Mouse (Mus musculus) myocyte (in vitro differentiated cells): ENCODE results near the gene Xxylt1. TPM values are rescaled to one million over a fixed set of nuclear protein-coding genes. Genes with fewer than 3 reads are reported as not detected.

Source experiments
- H3K27me3 ChIP-seq: one replicate; pipeline ENCODE4 v1.6.1; 2011; ENCODE audit not compliant: control insufficient read depth, insufficient read depth, insufficient read length
- H3K36me3 ChIP-seq: one replicate; pipeline ENCODE4 v1.6.1; 2011; ENCODE audit not compliant: control insufficient read depth, insufficient read depth
- H3K4me2 ChIP-seq: one replicate; pipeline ENCODE4 v1.6.1; 2011; ENCODE audit warnings: low read depth, control low read depth
- H3K4me3 ChIP-seq: one replicate; pipeline ENCODE4 v1.5.1; 2011; ENCODE audit warnings: mild to moderate bottlenecking, control low read depth, moderate library complexity
- H3K79me2 ChIP-seq: one replicate; pipeline ENCODE4 v1.6.1; 2011; ENCODE audit not compliant: control insufficient read depth, insufficient read depth
- H3ac ChIP-seq: one replicate; pipeline ENCODE4 v1.6.1; 2011; ENCODE audit not compliant: control insufficient read depth, insufficient read length
- CEBPB ChIP-seq: IDR thresholded peaks from 2 replicates; pipeline ENCODE4 v1.6.1; 2011; ENCODE audit warnings: mild to moderate bottlenecking, moderate library complexity; ENCODE audit not compliant: poor library complexity, insufficient read depth, severe bottlenecking
- E2F4 ChIP-seq: IDR thresholded peaks from one replicate; pipeline ENCODE4 v1.6.1; 2011; ENCODE audit warnings: mild to moderate bottlenecking, control low read depth, moderate library complexity; ENCODE audit not compliant: insufficient read depth
- MAX ChIP-seq: IDR thresholded peaks from one replicate; pipeline ENCODE4 v1.6.1; 2011; ENCODE audit warnings: low read depth, mild to moderate bottlenecking, control low read depth
- MYOD1 ChIP-seq, 3 experiments: IDR thresholded peaks; one replicate each; pipeline ENCODE4 v1.6.1; 2011; ENCODE audit warnings: control low read depth in 2 of 3, low read depth in 2 of 3, mild to moderate bottlenecking in 2 of 3, moderate library complexity in 1 of 3; ENCODE audit not compliant: insufficient read length in 2 of 3, control insufficient read depth in 1 of 3
- MYOG ChIP-seq, 3 experiments: IDR thresholded peaks; one replicate each; pipeline ENCODE4 v1.6.1; 2011; ENCODE audit warnings: control low read depth in 2 of 3, low read depth in 2 of 3, mild to moderate bottlenecking in 2 of 3; ENCODE audit not compliant: insufficient read length in 2 of 3, control insufficient read depth in 1 of 3, insufficient read depth in 1 of 3
- POLR2A ChIP-seq: IDR thresholded peaks from one replicate; pipeline ENCODE4 v1.6.1; 2011; ENCODE audit warnings: low read depth, mild to moderate bottlenecking, control low read depth, moderate library complexity; ENCODE audit not compliant: insufficient read length
- POLR2AphosphoS2 ChIP-seq: IDR thresholded peaks from one replicate; pipeline ENCODE4 v1.6.1; 2011; ENCODE audit warnings: low read depth, control low read depth; ENCODE audit not compliant: insufficient read length
- REST ChIP-seq: IDR thresholded peaks from one replicate; pipeline ENCODE4 v1.6.1; 2011; ENCODE audit warnings: mild to moderate bottlenecking, control low read depth, moderate library complexity; ENCODE audit not compliant: insufficient read depth, insufficient read length
- SRF ChIP-seq: IDR thresholded peaks from one replicate; pipeline ENCODE4 v1.6.1; 2011; ENCODE audit warnings: low read depth; ENCODE audit not compliant: control insufficient read depth, insufficient read length
- TCF12 ChIP-seq: IDR thresholded peaks from one replicate; pipeline ENCODE4 v1.6.1; 2011; ENCODE audit warnings: mild to moderate bottlenecking, control low read depth; ENCODE audit not compliant: poor library complexity, insufficient read depth, severe bottlenecking
- TCF3 ChIP-seq: IDR thresholded peaks from one replicate; pipeline ENCODE4 v1.6.1; 2011; ENCODE audit warnings: low read depth, control low read depth; ENCODE audit not compliant: insufficient read length
- USF1 ChIP-seq: IDR thresholded peaks from one replicate; pipeline ENCODE4 v1.6.1; 2011; ENCODE audit warnings: low read depth, mild to moderate bottlenecking, control low read depth, moderate library complexity
- polyA plus RNA-seq: library from polyadenylated mRNA; unstranded; fragments of >200 nt; fragmentation: generic; extraction: Trizol; gene quantifications from one replicate; pipeline ENCODE4 v1.2.1, GENCODE M21; 2012; ENCODE audit warnings: missing spikeins

Xxylt1 gene
- polyA plus RNA-seq, 1 experiment, result 7.6 TPM

DNA sequence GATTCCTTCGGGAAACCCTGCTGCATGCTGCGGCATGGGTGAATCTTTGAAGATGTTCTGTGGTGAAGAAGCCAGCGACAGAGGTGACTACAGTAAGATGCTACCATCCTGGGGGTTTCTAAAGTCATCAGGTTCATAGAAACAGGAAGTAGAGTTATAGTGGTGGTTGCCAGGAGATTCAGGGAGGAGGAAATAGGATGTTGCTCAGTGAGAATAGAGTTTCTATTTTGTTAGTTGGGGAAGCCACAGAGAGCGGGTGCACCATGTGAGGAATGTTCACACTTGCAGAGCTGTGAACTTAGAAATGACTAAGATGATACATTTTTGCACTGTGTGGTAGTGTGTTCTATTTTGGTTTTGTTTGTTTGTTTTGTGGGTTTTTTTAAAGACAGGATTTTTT, 133.0 kb downstream of the Xxylt1 start:
- Histone ChIP-seq H3K4me3 (no peak overlapping the region), H3K27me3 (no peaks in the 10 kb centered on the region), H3K4me2 (no peak overlapping the region), H3ac (no peak overlapping the region), H3K36me3 (no peaks in the 10 kb centered on the region), H3K79me2 (no peaks in the 10 kb centered on the region)
- TF ChIP-seq TCF3 (no peak), SRF (no peak)

- H3K4me2 ChIP-seq, result no peak overlapping the region
- no peak for TF ChIP-seq SRF
- TF ChIP-seq MYOG (IDR thresholded peaks at IDR 0.05; ENCODE audit: control insufficient read depth in 1 of 3, insufficient read depth in 1 of 3, insufficient read length in 2 of 3, low read depth in 2 of 3), result no peak
- no peak for TF ChIP-seq USF1
- TF ChIP-seq POLR2A, result no peak
- no peak for TF ChIP-seq MAX
- TF ChIP-seq TCF12, result no peak
- no peak for TF ChIP-seq POLR2AphosphoS2
- TF ChIP-seq TCF3, result no peak
- no peak for TF ChIP-seq CEBPB
- H3K27me3 ChIP-seq, result no peaks in the 10 kb centered on the region
- H3K4me3 ChIP-seq, result no peak overlapping the region
- H3K36me3 ChIP-seq, result no peaks in the 10 kb centered on the region
- H3ac ChIP-seq, result no peak overlapping the region
- H3K79me2 ChIP-seq, result no peaks in the 10 kb centered on the region
These were observed 136.3 kb downstream of the Xxylt1 start for GRCm38 (mm10) chr16:30944886-30945285.

- TF ChIP-seq POLR2AphosphoS2, result no peak
- TF ChIP-seq POLR2A, result no peak
- TF ChIP-seq MAX, result no peak
- no peak for TF ChIP-seq CEBPB
- TF ChIP-seq TCF12, result no peak
- no peak for TF ChIP-seq MYOD1 (IDR thresholded peaks at IDR 0.05; ENCODE audit: control insufficient read depth in 1 of 3, insufficient read length in 2 of 3, low read depth in 2 of 3)
- TF ChIP-seq REST, result no peak
- TF ChIP-seq E2F4, result no peak
- no peak for TF ChIP-seq TCF3
- TF ChIP-seq SRF, result no peak
- no peak for TF ChIP-seq USF1
- TF ChIP-seq MYOG (IDR thresholded peaks at IDR 0.05; ENCODE audit: control insufficient read depth in 1 of 3, insufficient read depth in 1 of 3, insufficient read length in 2 of 3, low read depth in 2 of 3), result no peak
- no peaks in the 10 kb centered on the region for H3K36me3 ChIP-seq
- no peak overlapping the region for H3ac ChIP-seq
- no peaks in the 10 kb centered on the region for H3K79me2 ChIP-seq
- no peaks in the 10 kb centered on the region for H3K27me3 ChIP-seq
- no peak overlapping the region for H3K4me3 ChIP-seq
- no peak overlapping the region for H3K4me2 ChIP-seq
These were observed 137.3 kb downstream of the Xxylt1 start for GRCm38 (mm10) chr16:30943919-30944318.

GRCm38 (mm10) chr16:30940699-30941098, 140.5 kb downstream of the Xxylt1 start:
- Histone ChIP-seq H3K36me3 (no peaks in the 10 kb centered on the region), H3K27me3 (no peaks in the 10 kb centered on the region), H3K79me2 (no peaks in the 10 kb centered on the region), H3K4me3 (no peak overlapping the region), H3ac (no peak overlapping the region), H3K4me2 (no peak overlapping the region)
- TF ChIP-seq CEBPB (no peak), MYOD1 (IDR thresholded peaks at IDR 0.05; ENCODE audit: control insufficient read depth in 1 of 3, insufficient read length in 2 of 3, low read depth in 2 of 3) (no peak), USF1 (no peak), POLR2AphosphoS2 (no peak), SRF (no peak), MAX (no peak), POLR2A (no peak), TCF3 (no peak), REST (no peak)

DNA sequence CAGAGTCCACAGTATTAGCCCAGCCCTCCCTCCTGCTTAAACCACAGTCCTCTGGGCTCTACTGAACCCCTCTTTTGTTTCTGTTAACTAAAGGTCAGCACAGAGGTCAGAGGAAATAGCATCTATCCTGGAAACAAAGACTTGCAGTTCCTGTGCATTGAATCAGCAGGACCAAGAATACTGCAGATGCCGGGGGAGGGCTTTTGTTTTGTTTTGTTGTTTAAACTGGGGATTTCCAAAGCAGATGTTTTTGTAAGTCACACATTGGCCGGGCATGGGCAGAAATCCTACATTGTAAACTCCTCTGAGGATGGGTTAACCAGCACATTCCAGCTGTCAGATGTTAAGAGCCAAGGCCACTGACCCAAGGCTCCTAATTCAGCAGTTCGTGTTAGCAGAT, 141.3 kb downstream of the Xxylt1 start:
- H3K79me2 ChIP-seq, result no peaks in the 10 kb centered on the region
- TF ChIP-seq POLR2AphosphoS2, result no peak
- no peak for TF ChIP-seq MYOD1 (IDR thresholded peaks at IDR 0.05; ENCODE audit: control insufficient read depth in 1 of 3, insufficient read length in 2 of 3, low read depth in 2 of 3)
- TF ChIP-seq MYOG (IDR thresholded peaks at IDR 0.05; ENCODE audit: control insufficient read depth in 1 of 3, insufficient read depth in 1 of 3, insufficient read length in 2 of 3, low read depth in 2 of 3), result no peak
- TF ChIP-seq REST, result no peak
- no peak for TF ChIP-seq CEBPB

More for the DNA sequence above, 141.3 kb downstream of the Xxylt1 start:
- no peaks in the 10 kb centered on the region for H3K36me3 ChIP-seq
- H3K27me3 ChIP-seq, result no peaks in the 10 kb centered on the region
- H3ac ChIP-seq, result no peak overlapping the region
- H3K4me3 ChIP-seq, result no peak overlapping the region
- no peak overlapping the region for H3K4me2 ChIP-seq
